Mouse (Mus musculus) embryonic facial prominence, embryonic 11.5 days (tissue): ENCODE data around the gene Fbxo8. TPM values are rescaled to one million over a fixed set of nuclear protein-coding genes. Genes with fewer than 3 reads are reported as not detected.
A peak's percentile ranks its signal among the peaks of the same experiment; 100 is the strongest.

Experiments
- ATAC-seq: fragments of 200-750 bp; cut with Nextera tagmentation; replicated peaks from 2 replicates; pipeline ENCODE4 v1.8.0; 2017; ENCODE audit warnings: low read depth; ENCODE audit not compliant: insufficient number of reproducible peaks, low FRiP score, low TSS enrichment
- DNase-seq: peaks from one replicate; pipeline ENCODE4 v3.0.0-alpha.2; 2015; ENCODE audit warnings: low spot score
- H3K27ac ChIP-seq: fragments of 300-500 bp; sonication (generic); replicated peaks from 2 replicates; pipeline ENCODE4 v1.5.1; 2014; ENCODE audit warnings: mild to moderate bottlenecking, low read depth, low read length, control low read depth
- H3K27me3 ChIP-seq: fragments of 300-500 bp; sonication (generic); 2 replicates; pipeline ENCODE4 v1.6.1; 2014; ENCODE audit warnings: mild to moderate bottlenecking, low read length, moderate library complexity, mixed read lengths; ENCODE audit not compliant: control insufficient read depth, insufficient read depth
- H3K36me3 ChIP-seq: fragments of 300-500 bp; sonication (generic); replicated peaks from 2 replicates; pipeline ENCODE4 v1.6.1; 2014; ENCODE audit warnings: low read depth, mild to moderate bottlenecking, low read length, moderate library complexity, mixed read lengths; ENCODE audit not compliant: control insufficient read depth, insufficient read depth
- H3K4me1 ChIP-seq: fragments of 300-500 bp; sonication (generic); 2 replicates; pipeline ENCODE4 v1.6.1; 2014; ENCODE audit warnings: low read length, mixed read lengths; ENCODE audit not compliant: control insufficient read depth, insufficient read depth
- H3K4me2 ChIP-seq: fragments of 300-500 bp; sonication (generic); 2 replicates; pipeline ENCODE4 v1.6.1; 2014; ENCODE audit warnings: low read depth, mild to moderate bottlenecking, control low read depth, low read length, moderate library complexity
- H3K4me3 ChIP-seq: fragments of 300-500 bp; sonication (generic); 2 replicates; pipeline ENCODE4 v1.5.1; 2014; ENCODE audit warnings: low read depth, low read length, control low read depth
- H3K9ac ChIP-seq: fragments of 300-500 bp; sonication (generic); replicated peaks from 2 replicates; pipeline ENCODE4 v1.6.1; 2014; ENCODE audit warnings: mild to moderate bottlenecking, control low read depth, low read length
- H3K9me3 ChIP-seq: fragments of 300-500 bp; sonication (generic); replicated peaks from 2 replicates; pipeline ENCODE4 v1.6.1; 2016; ENCODE audit warnings: mild to moderate bottlenecking, low read length, inconsistent platforms, mixed read lengths; ENCODE audit not compliant: control insufficient read depth
- WGBS: fragments of 180-500 bp; shearing (Covaris S2); extraction: QIAGEN DNeasy Blood & Tissue Kit; methylation state at CpG from one replicate; pipeline ENCODE4 v1.1.7; 2014; 5-methylcytosine and 5-hydroxymethylcytosine counted together
- polyA plus RNA-seq: library from polyadenylated mRNA; unstranded; fragments of >200 nt; fragmentation: Nextera tagmentation; extraction: Ambion mirVana; gene quantifications from 2 replicates; pipeline ENCODE4 v1.2.1, GENCODE M21; 2014

Fbxo8 gene
- polyA plus RNA-seq, 1 experiment from 2014 or later: 35.9 TPM

- H3K27ac ChIP-seq: no peak overlapping the region
- no peak overlapping the region for H3K4me2 ChIP-seq
- DNase-seq: peak; percentile 44
- 31% methylated on average over 7 of the region's 7 CpGs for WGBS
- H3K36me3 ChIP-seq: no peaks in the 10 kb centered on the region
- ATAC-seq: no peak
- no peaks in the 10 kb centered on the region for H3K4me1 ChIP-seq
- peaks cover 20% of the 10 kb centered on the region for H3K27me3 ChIP-seq
- no peaks in the 10 kb centered on the region for H3K9me3 ChIP-seq
- H3K9ac ChIP-seq: no peak overlapping the region
- no peak overlapping the region for H3K4me3 ChIP-seq
These were observed 65.4 kb downstream of the Fbxo8 start for GRCm38 (mm10) chr8:56616260-56616659.

GRCm38 (mm10) chr8:56617271-56617670, 66.4 kb downstream of the Fbxo8 start:
- H3K9ac ChIP-seq: no peak overlapping the region
- peaks cover 23% of the 10 kb centered on the region for H3K27me3 ChIP-seq
- WGBS: 89% methylated on average over 6 of the region's 6 CpGs
- ATAC-seq: no peak
- no peaks in the 10 kb centered on the region for H3K4me1 ChIP-seq
- no peaks in the 10 kb centered on the region for H3K9me3 ChIP-seq
- no peaks in the 10 kb centered on the region for H3K36me3 ChIP-seq
- no peak for DNase-seq
- no peak overlapping the region for H3K27ac ChIP-seq
- H3K4me3 ChIP-seq: no peak overlapping the region
- no peak overlapping the region for H3K4me2 ChIP-seq

- no peak overlapping the region for H3K9ac ChIP-seq
- H3K4me3 ChIP-seq: no peak overlapping the region
- H3K4me2 ChIP-seq: no peak overlapping the region
- H3K27ac ChIP-seq: no peak overlapping the region
- H3K9me3 ChIP-seq: no peaks in the 10 kb centered on the region
- H3K4me1 ChIP-seq: no peaks in the 10 kb centered on the region; the same call in none of the 2 replicates
- DNase-seq (no peak), ATAC-seq (no peak)
- H3K27me3 ChIP-seq: peaks cover 34% of the 10 kb centered on the region
- 21% methylated on average over 4 of the region's 4 CpGs for WGBS
- no peaks in the 10 kb centered on the region for H3K36me3 ChIP-seq
These were observed 68.2 kb downstream of the Fbxo8 start for GRCm38 (mm10) chr8:56619056-56619455.

- WGBS: 8% methylated on average over 9 of the region's 9 CpGs
- peaks cover 34% of the 10 kb centered on the region for H3K27me3 ChIP-seq
- no peak overlapping the region for H3K4me3 ChIP-seq
These were observed 68.7 kb downstream of the Fbxo8 start for GRCm38 (mm10) chr8:56619571-56619970.

GRCm38 (mm10) chr8:56620691-56621090, 69.8 kb downstream of the Fbxo8 start:
- Histone ChIP-seq H3K9ac (no peak overlapping the region), H3K36me3 (no peaks in the 10 kb centered on the region), H3K9me3 (no peaks in the 10 kb centered on the region), H3K4me2 (no peak overlapping the region), H3K4me1 (no peaks in the 10 kb centered on the region; the same call in none of the 2 replicates), H3K4me3 (no peak overlapping the region), H3K27ac (no peak overlapping the region), H3K27me3 (peaks cover 34% of the 10 kb centered on the region)
- WGBS: 5% methylated on average over 10 of the region's 10 CpGs
- DNase-seq: peak; percentile 33
- ATAC-seq: no peak

More at GRCm38 (mm10) chr8:56619571-56619970, 68.7 kb downstream of the Fbxo8 start:
- no peak overlapping the region for H3K4me2 ChIP-seq
- DNase-seq: no peak
- H3K36me3 ChIP-seq: no peaks in the 10 kb centered on the region
- H3K9me3 ChIP-seq: no peaks in the 10 kb centered on the region
- no peak overlapping the region for H3K9ac ChIP-seq
- H3K27ac ChIP-seq: no peak overlapping the region
- no peak for ATAC-seq
- H3K4me1 ChIP-seq: no peaks in the 10 kb centered on the region; the same call in none of the 2 replicates

GRCm38 (mm10) chr8:56621093-56621492, 70.2 kb downstream of the Fbxo8 start:
- H3K27ac ChIP-seq: no peak overlapping the region
- no peak overlapping the region for H3K9ac ChIP-seq
- 27% methylated on average over 4 of the region's 4 CpGs for WGBS
- no peaks in the 10 kb centered on the region; the same call in none of the 2 replicates for H3K4me1 ChIP-seq
- H3K36me3 ChIP-seq: no peaks in the 10 kb centered on the region
- H3K4me3 ChIP-seq: no peak overlapping the region
- H3K27me3 ChIP-seq: peaks cover 34% of the 10 kb centered on the region
- H3K4me2 ChIP-seq: no peak overlapping the region
- DNase-seq (no peak), ATAC-seq (no peak)
- no peaks in the 10 kb centered on the region for H3K9me3 ChIP-seq

- H3K9me3 ChIP-seq: no peaks in the 10 kb centered on the region
These were observed 71.7 kb downstream of the Fbxo8 start for GRCm38 (mm10) chr8:56622470-56623024.

GRCm38 (mm10) chr8:56623346-56623745, 72.5 kb downstream of the Fbxo8 start:
- H3K4me1 ChIP-seq: no peaks in the 10 kb centered on the region; the same call in none of the 2 replicates
- H3K4me3 ChIP-seq: no peak overlapping the region
- DNase-seq (peak; percentile 26), ATAC-seq (no peak)
- no peaks in the 10 kb centered on the region for H3K36me3 ChIP-seq
- no peak overlapping the region for H3K27ac ChIP-seq
- WGBS: 2% methylated on average over 10 of the region's 10 CpGs
- H3K27me3 ChIP-seq: peaks cover 34% of the 10 kb centered on the region
- H3K9ac ChIP-seq: no peak overlapping the region
- H3K4me2 ChIP-seq: no peak overlapping the region; the same call in 1 of the 2 replicates
- H3K9me3 ChIP-seq: no peaks in the 10 kb centered on the region

More at GRCm38 (mm10) chr8:56622470-56623024, 71.7 kb downstream of the Fbxo8 start:
- Histone ChIP-seq H3K27ac (no peak overlapping the region), H3K36me3 (no peaks in the 10 kb centered on the region), H3K27me3 (peaks cover 34% of the 10 kb centered on the region), H3K9ac (no peak overlapping the region), H3K4me3 (peak overlapping the region; percentile 14; the same call in 1 of the 2 replicates), H3K4me2 (peak overlapping the region; percentile 30), H3K4me1 (no peaks in the 10 kb centered on the region; the same call in none of the 2 replicates)
- no peak for ATAC-seq
- peak; percentile 36 for DNase-seq
- 1% methylated on average over 18 of the region's 18 CpGs for WGBS
